Mouse (Mus musculus) activated CD4-positive, CD25-positive, alpha-beta regulatory T cell, adult 4 months (primary cell): Measurements from ENCODE around the gene Aco1. TPM values are rescaled to one million over a fixed set of nuclear protein-coding genes. Genes with fewer than 3 reads are reported as not detected.
A peak's percentile ranks its signal among the peaks of the same experiment; 100 is the strongest.

Experiments used
- ATAC-seq: one replicate; pipeline ENCODE4 v1.8.0; 2017
- polyA plus RNA-seq, 2 experiments: library from polyadenylated mRNA; unstranded; fragments of 100-300 nt; shearing (Covaris generic); gene quantifications; one replicate each; pipeline ENCODE4 v1.2.1; 2017

The Aco1 gene
- polyA plus RNA-seq, 2 experiments from 2014 or later = 20.3 to 22.6 TPM

DNA sequence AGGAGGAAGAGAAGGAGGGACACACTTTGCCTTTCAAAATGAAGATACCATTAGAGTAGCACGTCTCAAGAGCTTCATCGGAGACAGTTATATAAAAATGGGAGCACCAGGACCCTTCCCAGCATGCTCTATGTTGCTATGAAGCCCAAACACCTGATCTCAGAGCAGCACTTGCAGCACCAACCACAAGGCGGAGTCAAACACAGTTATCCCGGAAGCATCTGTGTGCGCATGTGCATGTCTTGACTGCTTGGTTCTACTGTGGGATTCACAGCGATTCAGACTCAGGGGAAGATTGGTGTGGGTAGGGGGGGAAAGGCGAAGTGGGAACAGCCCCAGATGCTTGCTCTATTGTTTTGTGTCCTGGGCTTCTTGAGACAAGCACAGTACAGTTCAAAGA lies 75.5 kb downstream of the Aco1 start:
- peak; percentile 68 for ATAC-seq

GRCm38 (mm10) chr4:40220437-40220836 lies 77.6 kb downstream of the Aco1 start:
- no peak for ATAC-seq

GRCm38 (mm10) chr4:40221004-40221760 lies 78.3 kb downstream of the Aco1 start:
- ATAC-seq = no peak

GRCm38 (mm10) chr4:40221876-40222585 lies 79.2 kb downstream of the Aco1 start:
- no peak for ATAC-seq

DNA sequence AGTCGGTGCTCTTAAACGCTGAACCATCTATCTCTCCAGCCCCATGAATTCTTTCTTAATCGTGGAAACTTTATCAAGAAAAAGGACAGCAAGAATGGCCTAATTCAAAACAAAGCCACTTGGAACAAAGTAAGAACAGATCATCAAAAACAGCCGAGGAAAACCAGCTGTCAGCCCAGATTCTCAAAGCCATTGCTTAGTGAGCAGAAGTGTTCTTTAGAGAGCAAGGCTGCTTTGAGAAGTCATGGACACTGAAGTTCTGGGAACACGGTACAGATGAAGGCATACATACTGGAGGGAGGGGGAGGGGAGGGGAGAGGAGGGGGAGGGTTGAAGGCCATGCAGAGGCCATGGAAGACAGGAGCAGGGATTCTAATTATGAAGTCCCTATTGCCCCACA lies 83.2 kb downstream of the Aco1 start:
- ATAC-seq = no peak

DNA sequence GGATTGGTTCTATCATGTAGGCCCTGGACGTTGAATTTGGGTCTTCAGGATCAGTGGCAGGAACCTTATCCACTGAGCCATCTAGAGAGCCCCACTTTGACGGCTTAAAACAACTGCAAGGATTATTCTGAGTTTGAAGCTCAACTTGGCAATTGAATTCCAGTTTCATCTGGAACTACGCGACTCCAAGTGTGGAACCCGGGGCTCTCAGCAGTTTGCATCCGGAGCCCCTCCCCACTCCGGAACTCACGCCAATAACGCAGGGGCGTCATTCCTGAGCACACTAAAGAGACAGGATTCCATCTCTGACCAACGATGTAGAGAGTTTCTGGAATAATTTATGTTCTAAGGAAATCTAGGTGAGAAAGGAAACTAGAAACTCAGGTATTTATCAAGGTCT lies 84.2 kb downstream of the Aco1 start:
- no peak for ATAC-seq

DNA sequence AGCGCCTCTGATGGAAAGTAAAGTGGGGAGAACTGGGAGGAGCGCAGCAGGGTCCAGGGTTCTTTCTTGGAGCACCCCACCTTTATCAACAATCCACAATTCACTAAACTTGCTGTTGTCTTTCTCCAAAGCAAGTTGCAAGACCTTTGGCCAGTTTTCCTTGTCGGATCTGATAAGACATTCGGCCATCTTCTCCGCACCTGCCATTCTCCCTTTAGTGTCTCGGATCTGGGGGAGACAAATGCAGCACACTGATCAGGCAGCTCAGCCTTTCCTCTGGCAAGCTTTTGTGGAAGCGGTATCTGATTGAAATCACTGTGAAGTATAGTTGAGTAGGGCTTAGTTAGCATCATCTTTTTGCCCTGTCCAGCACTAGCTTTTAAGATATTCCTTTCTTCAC lies 85.0 kb downstream of the Aco1 start:
- ATAC-seq = no peak

- no peak for ATAC-seq
These were observed 86.8 kb downstream of the Aco1 start for GRCm38 (mm10) chr4:40229723-40230122.

GRCm38 (mm10) chr4:40233062-40233664 lies 90.3 kb downstream of the Aco1 start:
- ATAC-seq = no peak

DNA sequence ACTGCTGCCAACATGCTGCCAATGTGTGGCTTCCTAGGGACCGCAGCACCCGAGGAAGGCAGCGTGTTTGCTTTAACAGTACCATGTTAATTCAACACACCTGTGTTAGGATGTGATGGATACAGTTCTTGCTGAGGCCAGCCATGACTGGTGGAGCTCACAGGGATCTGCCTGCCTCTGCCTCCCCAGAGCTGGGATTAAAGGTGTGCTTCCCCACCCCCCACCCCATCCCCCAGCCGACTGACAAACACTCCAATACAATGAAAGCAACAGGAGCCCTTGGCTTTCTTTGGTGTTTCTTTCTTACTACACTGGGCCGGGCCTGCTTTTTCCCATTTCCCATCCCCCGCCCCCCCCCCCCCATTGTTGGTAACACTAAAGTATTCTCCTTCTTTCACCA lies 91.4 kb downstream of the Aco1 start:
- no peak for ATAC-seq

- ATAC-seq = no peak
These were observed 93.9 kb downstream of the Aco1 start for GRCm38 (mm10) chr4:40236829-40237228.

DNA sequence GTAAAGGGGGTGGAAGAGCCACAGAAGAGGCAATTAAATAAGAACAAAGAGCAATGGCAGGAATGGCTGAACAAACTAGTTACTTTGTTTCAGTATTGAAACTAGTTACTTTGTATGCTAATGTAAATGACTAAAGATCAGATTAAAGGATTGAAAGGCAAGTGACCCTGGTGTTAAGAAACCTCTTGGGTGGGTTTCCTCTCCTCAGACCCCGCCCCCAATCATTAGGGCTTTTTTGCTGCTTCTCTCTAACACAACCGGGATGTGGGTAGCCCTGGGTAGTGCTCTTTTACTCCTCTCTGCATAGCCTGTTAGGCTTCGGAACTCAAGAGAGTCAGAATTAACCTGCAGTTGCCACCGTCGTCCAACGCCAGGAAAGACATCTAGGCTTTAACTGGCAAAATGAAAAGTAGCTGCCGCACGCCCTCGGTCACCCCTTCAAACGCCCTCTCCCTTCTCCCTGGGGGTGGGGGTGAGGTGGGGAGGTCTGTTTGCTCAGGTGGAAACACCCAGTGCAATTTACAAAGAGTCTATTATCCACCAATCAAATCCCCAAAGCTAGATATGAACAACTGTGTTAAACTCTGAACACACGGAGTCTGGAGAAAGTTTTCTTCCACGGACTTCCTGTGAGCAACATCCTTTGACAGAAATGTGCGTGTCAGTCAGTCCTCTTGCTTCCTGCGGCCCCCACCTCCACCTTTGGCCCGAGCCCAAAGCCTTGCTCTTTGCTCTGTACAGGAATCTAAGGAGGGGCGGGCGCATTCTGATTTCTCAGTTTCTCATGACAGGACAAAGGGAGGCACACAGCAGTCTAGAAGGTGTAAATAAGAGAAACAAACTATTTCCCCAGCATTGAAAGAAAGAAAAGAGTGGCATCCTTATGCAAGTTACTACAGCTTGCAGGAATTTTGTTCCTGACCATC lies 95.9 kb downstream of the Aco1 start:
- ATAC-seq = peak; percentile 76

- ATAC-seq = peak; percentile 51
These were observed 96.8 kb downstream of the Aco1 start, which contains the start of gene Ddx58 for GRCm38 (mm10) chr4:40239409-40240271. Gene Ddx58 (minus strand): TSS chr4:40239828.

DNA sequence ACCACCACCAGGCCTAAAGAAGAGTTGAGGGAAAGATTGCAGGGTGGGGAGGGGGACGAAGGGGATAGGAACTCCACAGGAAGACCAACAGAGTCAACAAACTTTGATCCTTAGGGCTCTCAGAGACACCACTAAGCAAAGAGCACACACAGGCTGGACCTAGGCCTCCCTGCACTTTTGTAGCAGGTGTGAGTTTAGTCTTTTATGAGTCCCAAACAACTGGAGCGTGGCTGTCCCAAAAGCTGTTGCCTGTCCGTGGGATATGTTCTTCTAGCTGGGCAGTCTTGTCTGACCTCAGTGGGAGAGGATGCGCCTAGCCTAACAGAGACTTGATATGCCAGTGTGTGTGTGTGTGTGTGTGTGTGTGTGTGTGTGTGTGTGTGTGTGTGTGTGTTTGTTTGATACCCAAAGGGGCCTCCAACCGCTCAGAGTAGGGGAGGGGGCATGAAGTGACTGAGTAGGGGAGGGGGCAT lies 97.4 kb downstream of the Aco1 start:
- no peak for ATAC-seq

DNA sequence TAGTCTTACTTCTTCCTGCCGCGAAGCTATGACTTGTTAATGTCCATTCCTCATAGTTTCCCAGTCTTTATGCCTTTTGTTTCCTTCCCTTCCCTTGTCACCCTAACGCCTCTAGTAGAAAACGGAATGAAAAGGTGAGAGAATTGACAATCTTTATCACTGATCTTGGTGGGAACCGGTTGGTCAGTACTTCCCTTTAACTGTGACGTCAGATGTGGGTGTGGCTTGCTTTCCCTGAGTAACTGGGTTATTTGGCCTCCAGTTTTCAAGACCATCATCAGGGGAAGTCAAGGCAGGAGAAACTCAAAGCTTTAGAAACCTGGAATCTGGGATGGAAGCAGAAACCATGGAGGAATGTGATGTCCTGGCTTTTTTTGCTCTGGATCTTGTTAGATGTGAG lies 99.0 kb downstream of the Aco1 start:
- no peak for ATAC-seq

DNA sequence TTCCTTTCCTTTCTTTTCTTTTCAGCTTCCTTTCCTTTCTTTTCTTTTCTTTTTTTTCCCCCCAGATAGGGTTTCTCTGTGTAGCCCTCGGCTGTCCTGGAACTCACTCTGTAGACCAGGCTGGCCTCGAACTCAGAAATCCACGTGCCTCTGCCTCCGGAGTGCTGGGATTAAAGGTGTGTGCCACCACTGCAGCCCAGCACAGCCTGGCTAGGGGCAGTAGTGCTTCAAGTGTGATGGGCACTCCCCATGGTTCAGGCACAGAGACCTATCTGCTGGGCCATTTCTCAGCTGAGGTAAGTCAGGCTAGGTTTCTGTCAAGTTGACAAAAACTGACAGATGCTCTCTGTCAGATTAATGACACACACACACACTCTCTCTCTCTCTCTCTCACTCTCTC lies 100.1 kb downstream of the Aco1 start:
- ATAC-seq = no peak

- no peak for ATAC-seq
These were observed 101.2 kb downstream of the Aco1 start for GRCm38 (mm10) chr4:40244035-40244434.
